Mouse (Mus musculus) ES-Bruce4 (cell line): ENCODE data around the gene Tbck.

Experiments used
- CTCF ChIP-seq: IDR thresholded peaks from one replicate; pipeline ENCODE4 v1.8.1; 2011; ENCODE audit warnings: low read depth, low read length
- EP300 ChIP-seq: IDR thresholded peaks from 2 replicates; pipeline ENCODE4 v1.6.1; 2011; ENCODE audit warnings: low read depth, low read length; ENCODE audit not compliant: insufficient read depth
- POLR2A ChIP-seq: IDR thresholded peaks from one replicate; pipeline ENCODE4 v1.8.1; 2011; ENCODE audit warnings: low read length; ENCODE audit not compliant: insufficient read depth

- TF ChIP-seq EP300 (no peak), POLR2A (no peak), CTCF (no peak)
These were observed 118.0 kb downstream of the Tbck start for GRCm38 (mm10) chr3:132801910-132802309.
